Mouse (Mus musculus) forebrain, postnatal 0 days (tissue): ENCODE data around the gene Thtpa. TPM values are rescaled to one million over a fixed set of nuclear protein-coding genes. Genes with fewer than 3 reads are reported as not detected.

Experiments
- ATAC-seq: fragments of 200-750 bp; cut with Nextera tagmentation; 2 replicates; pipeline ENCODE4 v1.8.0; 2017; ENCODE audit warnings: mild to moderate bottlenecking, moderate library complexity
- DNase-seq: peaks from one replicate; pipeline ENCODE4 v3.0.0-alpha.2; 2015
- H3K27ac ChIP-seq: fragments of 300-500 bp; sonication (generic); 2 replicates; pipeline ENCODE4 v1.5.1; 2014; ENCODE audit warnings: low read depth, mild to moderate bottlenecking, antibody characterized with exemption, low read length, moderate library complexity, mixed read lengths
- H3K27me3 ChIP-seq: fragments of 300-500 bp; sonication (generic); 2 replicates; pipeline ENCODE4 v1.6.1; 2014; ENCODE audit warnings: mild to moderate bottlenecking, low read length, mixed read lengths; ENCODE audit not compliant: insufficient read depth
- H3K36me3 ChIP-seq: fragments of 300-500 bp; sonication (generic); 2 replicates; pipeline ENCODE4 v1.6.1; 2014; ENCODE audit warnings: mild to moderate bottlenecking, moderate library complexity; ENCODE audit not compliant: insufficient read depth
- H3K4me1 ChIP-seq: fragments of 300-500 bp; sonication (generic); 2 replicates; pipeline ENCODE4 v1.6.1; 2014; ENCODE audit warnings: antibody characterized with exemption; ENCODE audit not compliant: insufficient read depth
- H3K4me2 ChIP-seq: fragments of 300-500 bp; sonication (generic); 2 replicates; pipeline ENCODE4 v1.6.1; 2014; ENCODE audit warnings: low read depth, mild to moderate bottlenecking, moderate library complexity
- H3K4me3 ChIP-seq: fragments of 300-500 bp; sonication (generic); 2 replicates; pipeline ENCODE4 v1.5.1; 2014; ENCODE audit warnings: low read depth, low read length, mixed read lengths
- H3K9ac ChIP-seq: fragments of 300-500 bp; sonication (generic); 2 replicates; pipeline ENCODE4 v1.6.1; 2014; ENCODE audit warnings: mild to moderate bottlenecking
- H3K9me3 ChIP-seq: fragments of 300-500 bp; sonication (generic); 2 replicates; pipeline ENCODE4 v1.6.1; 2016; ENCODE audit warnings: low read length
- CTCF ChIP-seq: sonication (generic); IDR thresholded peaks from 2 replicates; pipeline ENCODE4 v1.5.1; 2016; ENCODE audit warnings: antibody characterized with exemption, control low read depth, low read depth
- WGBS: fragments of 180-500 bp; shearing (Covaris S2); extraction: QIAGEN DNeasy Blood & Tissue Kit; methylation state at CpG from one replicate; pipeline ENCODE4 v1.1.7; 2014; 5-methylcytosine and 5-hydroxymethylcytosine counted together
- polyA plus RNA-seq: library from polyadenylated mRNA; unstranded; fragments of >200 nt; fragmentation: Nextera tagmentation; extraction: Ambion mirVana; gene quantifications from 2 replicates; pipeline ENCODE4 v1.2.1, GENCODE M21; 2015
- total RNA-seq: library from RNA; depleted of rRNA; stranded (reverse); fragments of >200 nt; gene quantifications from 2 replicates; pipeline ENCODE4 v1.2.3, GENCODE M21; 2014; rRNA removed

Gene Thtpa
- total and polyA plus RNA-seq, 2 experiments from 2014 or later: 47.2 to 49.0 TPM

DNA sequence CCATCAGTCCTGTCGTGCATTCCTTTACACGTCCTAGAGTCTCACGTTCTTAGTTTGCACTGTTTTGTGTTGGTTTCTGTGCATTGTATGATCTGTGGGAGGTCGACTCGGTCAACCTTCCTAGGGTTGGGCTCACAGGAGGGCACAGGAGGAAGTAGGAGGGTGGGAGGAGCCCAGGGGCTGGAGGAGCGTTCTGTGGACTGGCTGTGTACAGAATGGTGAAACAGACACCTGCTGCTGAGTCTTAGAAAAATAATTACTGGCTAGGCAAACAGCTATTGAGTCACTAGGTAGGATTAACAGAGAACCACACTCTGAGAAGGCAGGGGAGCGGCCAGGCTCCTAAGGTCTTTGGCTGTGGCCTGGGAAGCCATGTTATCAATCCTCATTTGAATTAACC lies 44.7 kb downstream of the Thtpa start:
- Histone ChIP-seq H3K36me3 (no peaks in the 10 kb centered on the region), H3K27me3 (no peaks in the 10 kb centered on the region)
- ATAC-seq: no peak

DNA sequence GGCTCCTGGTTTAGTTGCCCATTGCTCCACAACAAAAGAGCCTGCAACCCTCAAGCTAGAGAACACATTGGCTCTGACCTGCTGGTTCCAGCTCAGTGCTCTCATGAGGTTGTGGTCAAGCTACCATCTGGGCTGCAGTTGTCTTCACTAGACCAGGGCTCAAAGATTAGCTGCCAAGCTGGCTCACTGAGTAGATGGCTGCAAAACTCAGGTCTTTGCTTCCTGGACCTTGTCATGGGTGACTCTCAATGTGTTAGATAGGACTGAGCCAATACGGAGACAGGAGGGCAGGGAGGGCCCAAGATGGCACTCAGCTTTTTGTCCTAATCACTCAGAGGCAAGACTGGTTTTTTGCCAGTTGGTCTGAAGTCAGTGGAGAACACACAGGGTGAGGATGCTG lies 51.7 kb downstream of the Thtpa start:
- ATAC-seq (no peak), DNase-seq (no peak)
- H3K36me3 ChIP-seq: no peaks in the 10 kb centered on the region
- H3K4me1 ChIP-seq: peaks cover 8% of the 10 kb centered on the region; the same call in 1 of the 2 replicates
- H3K27me3 ChIP-seq: no peaks in the 10 kb centered on the region
- no peak overlapping the region for H3K9ac ChIP-seq
- H3K4me2 ChIP-seq: no peak overlapping the region
- no peak for TF ChIP-seq CTCF
- no peak overlapping the region for H3K27ac ChIP-seq
- H3K4me3 ChIP-seq: no peak overlapping the region
- H3K9me3 ChIP-seq: no peaks in the 10 kb centered on the region
- WGBS: 93% methylated on average over 1 of the region's 1 CpGs

More for the DNA sequence above, 44.7 kb downstream of the Thtpa start:
- Histone ChIP-seq H3K9ac (no peak overlapping the region), H3K4me2 (no peak overlapping the region), H3K4me3 (no peak overlapping the region), H3K4me1 (no peaks in the 10 kb centered on the region), H3K9me3 (no peaks in the 10 kb centered on the region), H3K27ac (no peak overlapping the region)
- 28% methylated on average over 7 of the region's 7 CpGs for WGBS
- no peak for TF ChIP-seq CTCF
- no peak for DNase-seq

DNA sequence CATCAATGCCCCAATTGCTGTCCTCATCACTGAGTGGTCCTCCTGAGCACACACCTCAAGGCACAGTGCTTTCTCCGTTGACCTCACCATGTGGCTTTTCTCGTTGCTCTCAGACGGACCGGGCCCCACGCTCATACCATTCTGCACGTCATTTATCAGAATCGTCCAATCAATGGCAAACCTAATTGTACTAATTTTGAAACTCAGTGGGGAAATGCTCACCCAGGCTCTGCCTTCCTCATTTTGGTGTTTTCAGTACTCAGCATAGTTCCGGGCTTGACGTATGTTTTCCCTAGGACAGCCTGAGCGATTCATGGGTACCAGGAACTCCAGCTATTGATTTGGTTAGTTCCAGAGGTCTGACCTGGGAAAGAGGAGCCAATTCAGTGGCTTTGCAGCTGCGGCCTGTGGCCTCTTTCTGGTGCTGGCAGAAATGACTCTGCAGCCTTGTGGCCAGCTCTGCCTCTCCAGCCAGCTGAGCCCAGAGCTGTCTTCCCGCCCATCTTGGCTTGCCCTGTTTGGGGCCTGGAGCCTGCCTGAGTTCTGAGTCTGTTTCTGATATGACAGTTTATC lies 52.3 kb downstream of the Thtpa start:
- H3K9ac ChIP-seq: no peak overlapping the region
- no peak for TF ChIP-seq CTCF
- peaks cover 8% of the 10 kb centered on the region; the same call in 1 of the 2 replicates for H3K4me1 ChIP-seq
- H3K36me3 ChIP-seq: no peaks in the 10 kb centered on the region
- DNase-seq: no peak
- no peak overlapping the region for H3K4me3 ChIP-seq
- H3K27me3 ChIP-seq: no peaks in the 10 kb centered on the region
- ATAC-seq: no peak
- WGBS: 90% methylated on average over 12 of the region's 12 CpGs
- no peak overlapping the region for H3K4me2 ChIP-seq
- H3K9me3 ChIP-seq: no peaks in the 10 kb centered on the region
- H3K27ac ChIP-seq: no peak overlapping the region

DNA sequence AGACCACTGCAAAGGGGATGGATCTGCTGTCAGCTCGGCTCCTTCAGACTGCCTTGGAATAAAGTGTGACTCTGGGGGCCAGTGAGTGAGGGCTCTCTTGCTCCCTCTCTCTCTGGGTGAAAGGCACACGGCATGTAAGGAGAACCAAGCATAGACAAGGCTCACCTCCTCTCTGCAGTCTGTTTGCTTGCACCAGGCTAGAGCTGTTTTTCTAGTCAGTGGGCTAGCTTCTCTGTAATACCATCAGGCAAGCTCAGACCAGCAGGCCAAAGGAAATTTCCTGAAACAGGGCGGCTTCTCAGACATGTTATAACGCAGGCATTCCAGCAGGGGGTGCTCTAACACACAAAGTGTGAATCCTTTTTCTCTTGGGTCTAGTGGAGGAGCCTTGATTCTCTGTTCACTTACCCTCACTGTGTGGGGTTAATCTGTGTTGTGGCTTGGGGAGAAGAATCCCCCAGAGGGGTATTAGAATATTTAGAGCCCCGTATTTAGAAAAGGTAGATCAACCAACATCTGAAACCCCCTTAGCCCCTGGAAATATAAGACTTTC lies 53.9 kb downstream of the Thtpa start:
- Histone ChIP-seq H3K27ac (peak overlapping the region; percentile 54; the same call in 1 of the 2 replicates), H3K36me3 (no peaks in the 10 kb centered on the region), H3K27me3 (no peaks in the 10 kb centered on the region), H3K4me2 (no peak overlapping the region), H3K4me1 (peaks cover 8% of the 10 kb centered on the region; the same call in 1 of the 2 replicates), H3K4me3 (no peak overlapping the region), H3K9ac (no peak overlapping the region), H3K9me3 (no peaks in the 10 kb centered on the region)
- peak; percentile 93 for TF ChIP-seq CTCF
- peak; percentile 84 for ATAC-seq
- WGBS: 23% methylated on average over 5 of the region's 5 CpGs
- peak; percentile 89 for DNase-seq

Other genes starting within 250 kb of the Thtpa start
- gene Homez, start 223.8 kb upstream of the Thtpa start, total RNA-seq: 7.1 and 7.2 TPM in 2 replicates
- 2.7 and 6.9 TPM in 2 replicates for gene Homez, start 223.8 kb upstream of the Thtpa start, polyA plus RNA-seq
- 17.4 and 19.7 TPM in 2 replicates for gene Ppp1r3e, start 217.2 kb upstream of the Thtpa start, total RNA-seq
- 2.3 and 3.3 TPM in 2 replicates for gene Ppp1r3e, start 217.2 kb upstream of the Thtpa start, polyA plus RNA-seq
- 33.2 and 38.0 TPM in 2 replicates for gene Bcl2l2, start 211.4 kb upstream of the Thtpa start, total RNA-seq
- gene Bcl2l2, start 211.4 kb upstream of the Thtpa start, polyA plus RNA-seq: 2.5 and 2.9 TPM in 2 replicates
- gene Gm20521, start 211.3 kb upstream of the Thtpa start, total RNA-seq: 3.1 TPM in 1 of 2 replicates, not detected in the other
- gene Gm20521, start 211.3 kb upstream of the Thtpa start, polyA plus RNA-seq: 0.30 and 0.89 TPM in 2 replicates
- gene Pabpn1, start 202.3 kb upstream of the Thtpa start, total RNA-seq: 113 and 116 TPM in 2 replicates
- gene Pabpn1, start 202.3 kb upstream of the Thtpa start, polyA plus RNA-seq: 105 and 126 TPM in 2 replicates
- 327 and 359 TPM in 2 replicates for gene Slc22a17, start 181.7 kb upstream of the Thtpa start, total RNA-seq
- 230 and 282 TPM in 2 replicates for gene Slc22a17, start 181.7 kb upstream of the Thtpa start, polyA plus RNA-seq
- 22.2 and 29.8 TPM in 2 replicates for gene Efs, start 168.7 kb upstream of the Thtpa start, total RNA-seq
- 13.4 and 13.5 TPM in 2 replicates for gene Efs, start 168.7 kb upstream of the Thtpa start, polyA plus RNA-seq
- 0.38 TPM in 1 of 2 replicates, not detected in the other for gene Il25, start 162.1 kb upstream of the Thtpa start, total RNA-seq
- 0.18 and 0.58 TPM in 2 replicates for gene Il25, start 162.1 kb upstream of the Thtpa start, polyA plus RNA-seq
- 17.9 and 19.9 TPM in 2 replicates for gene Cmtm5, start 158.5 kb upstream of the Thtpa start, total RNA-seq
- gene Cmtm5, start 158.5 kb upstream of the Thtpa start, polyA plus RNA-seq: 17.7 and 22.7 TPM in 2 replicates
- gene Myh6, start 127.9 kb upstream of the Thtpa start, total RNA-seq: 0.23 and 5.8 TPM in 2 replicates
- gene Myh6, start 127.9 kb upstream of the Thtpa start, polyA plus RNA-seq: 2.3 and 2.5 TPM in 2 replicates
- gene Gm17428, start 117.9 kb upstream of the Thtpa start, total RNA-seq: not detected in 2 replicates
- not detected in 2 replicates for gene Gm17428, start 117.9 kb upstream of the Thtpa start, polyA plus RNA-seq
- gene Myh7, start 100.2 kb upstream of the Thtpa start, total RNA-seq: 8.5 and 9.3 TPM in 2 replicates
- 8.8 and 9.6 TPM in 2 replicates for gene Myh7, start 100.2 kb upstream of the Thtpa start, polyA plus RNA-seq
- gene Ngdn, start 79.3 kb upstream of the Thtpa start, total RNA-seq: 24.2 and 36.8 TPM in 2 replicates
- gene Ngdn, start 79.3 kb upstream of the Thtpa start, polyA plus RNA-seq: 47.9 and 51.3 TPM in 2 replicates
- gene Zfhx2, start 2.5 kb upstream of the Thtpa start, total RNA-seq: 8.9 and 11.1 TPM in 2 replicates
- 2.7 and 7.5 TPM in 2 replicates for gene Zfhx2, start 2.5 kb upstream of the Thtpa start, polyA plus RNA-seq
- 11.3 and 12.8 TPM in 2 replicates for gene Ap1g2, start 11.8 kb downstream of the Thtpa start, total RNA-seq
- gene Ap1g2, start 11.8 kb downstream of the Thtpa start, polyA plus RNA-seq: 4.2 and 5.5 TPM in 2 replicates
- 156 and 160 TPM in 2 replicates for gene Jph4, start 22.2 kb downstream of the Thtpa start, total RNA-seq
- 47.4 and 55.3 TPM in 2 replicates for gene Jph4, start 22.2 kb downstream of the Thtpa start, polyA plus RNA-seq
- gene Dhrs2, start 127.2 kb downstream of the Thtpa start, total RNA-seq: 0.31 and 0.67 TPM in 2 replicates
- 0.30 and 0.57 TPM in 2 replicates for gene Dhrs2, start 127.2 kb downstream of the Thtpa start, polyA plus RNA-seq